Mouse (Mus musculus) kidney, embryonic 15.5 days (tissue): ENCODE measurements around the gene Gstm5. TPM values are rescaled to one million over a fixed set of nuclear protein-coding genes. Genes with fewer than 3 reads are reported as not detected.

ENCODE experiments used
- ATAC-seq: fragments of 200-750 bp; cut with Nextera tagmentation; replicated peaks from 2 replicates; pipeline ENCODE4 v1.8.0; 2017; ENCODE audit warnings: moderate TSS enrichment; ENCODE audit not compliant: low FRiP score
- H3K27ac ChIP-seq: fragments of 300-500 bp; sonication (generic); 2 replicates; pipeline ENCODE4 v1.5.1; 2015; ENCODE audit warnings: mild to moderate bottlenecking, inconsistent platforms
- H3K27me3 ChIP-seq: fragments of 300-500 bp; sonication (generic); 2 replicates; pipeline ENCODE4 v1.6.1; 2015; ENCODE audit warnings: inconsistent platforms
- H3K36me3 ChIP-seq: fragments of 300-500 bp; sonication (generic); 2 replicates; pipeline ENCODE4 v1.6.1; 2015; ENCODE audit warnings: inconsistent platforms
- H3K4me1 ChIP-seq: fragments of 300-500 bp; sonication (generic); 2 replicates; pipeline ENCODE4 v1.6.1; 2015; ENCODE audit warnings: inconsistent platforms
- H3K4me2 ChIP-seq: fragments of 300-500 bp; sonication (generic); 2 replicates; pipeline ENCODE4 v1.6.1; 2015; ENCODE audit warnings: moderate library complexity, mild to moderate bottlenecking, inconsistent platforms
- H3K4me3 ChIP-seq: fragments of 300-500 bp; sonication (generic); replicated peaks from 2 replicates; pipeline ENCODE4 v1.5.1; 2015; ENCODE audit warnings: mild to moderate bottlenecking, inconsistent platforms
- H3K9ac ChIP-seq: fragments of 300-500 bp; sonication (generic); 2 replicates; pipeline ENCODE4 v1.6.1; 2015; ENCODE audit warnings: mild to moderate bottlenecking, inconsistent platforms
- H3K9me3 ChIP-seq: fragments of 300-500 bp; sonication (generic); replicated peaks from 2 replicates; pipeline ENCODE4 v1.6.1; 2016; ENCODE audit warnings: inconsistent platforms
- WGBS: fragments of 180-500 bp; shearing (Covaris S2); methylation state at CpG from one replicate; pipeline ENCODE4 v1.1.7; 2015; ENCODE audit warnings: mixed read lengths; 5-methylcytosine and 5-hydroxymethylcytosine counted together
- polyA plus RNA-seq: library from polyadenylated mRNA; unstranded; fragments of >200 nt; fragmentation: Nextera tagmentation; extraction: Ambion mirVana; gene quantifications from 2 replicates; pipeline ENCODE4 v1.2.1, GENCODE M21; 2015

Gene Gstm5
- 162 and 169 TPM in 2 replicates for polyA plus RNA-seq

DNA sequence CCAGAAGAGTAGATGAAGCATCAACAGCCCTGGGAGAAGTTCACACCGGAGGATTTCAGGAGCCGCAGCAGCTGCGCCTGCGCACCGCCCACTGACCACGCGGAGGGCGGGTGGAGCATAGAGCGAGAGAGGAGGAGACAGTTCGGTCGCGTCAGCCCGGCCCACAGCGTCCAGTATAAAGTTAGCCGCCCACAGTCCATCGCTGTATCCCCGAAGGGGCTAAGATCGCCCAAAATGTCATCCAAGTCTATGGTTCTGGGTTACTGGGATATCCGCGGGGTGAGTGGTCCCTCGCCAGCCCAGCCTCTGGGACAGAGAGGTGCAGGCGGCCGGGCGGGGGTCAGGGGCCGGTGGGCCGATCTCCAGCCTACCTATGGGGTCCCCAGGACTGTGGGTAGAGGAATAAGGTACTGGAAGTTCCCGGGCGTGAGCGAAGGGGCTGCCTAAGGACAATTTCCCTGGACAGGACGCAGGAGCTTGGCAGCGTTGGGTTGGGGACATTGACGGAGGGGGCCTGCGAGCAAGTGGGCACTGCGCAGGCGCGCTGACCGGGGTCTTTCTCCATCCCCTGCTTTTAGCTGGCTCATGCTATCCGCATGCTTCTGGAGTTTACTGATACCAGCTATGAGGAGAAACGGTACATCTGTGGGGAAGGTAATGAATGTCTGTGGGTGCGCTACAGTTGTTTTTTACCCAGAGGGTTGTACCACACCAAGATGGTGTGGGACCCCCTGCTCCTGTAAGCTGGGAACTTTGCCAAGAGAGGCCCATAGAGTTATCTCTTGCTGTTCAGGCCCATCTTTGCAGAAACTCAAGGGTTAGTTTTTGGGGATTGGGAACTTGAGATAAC lies at the start of gene Gstm5:
Gene Gstm5 (plus strand): TSS at position 102 of the 850 bp plus-strand sequence.
- H3K4me3 ChIP-seq, result peak within 1 kb of the TSS; percentile 80
- H3K27me3 ChIP-seq, result no peaks in the 10 kb centered on the region
- H3K9ac ChIP-seq, result peak within 1 kb of the TSS; percentile 81
- H3K4me1 ChIP-seq, result peaks cover 10% of the 10 kb centered on the region
- ATAC-seq, result peak; percentile 96
- peak within 1 kb of the TSS; percentile 92 for H3K4me2 ChIP-seq
- WGBS, result 6% methylated on average over 40 of the region's 40 CpGs
- H3K36me3 ChIP-seq, result peaks cover 21% of the 10 kb centered on the region; the same call in 1 of the 2 replicates
- H3K27ac ChIP-seq, result peak within 1 kb of the TSS; percentile 82
- H3K9me3 ChIP-seq, result no peaks in the 10 kb centered on the region

DNA sequence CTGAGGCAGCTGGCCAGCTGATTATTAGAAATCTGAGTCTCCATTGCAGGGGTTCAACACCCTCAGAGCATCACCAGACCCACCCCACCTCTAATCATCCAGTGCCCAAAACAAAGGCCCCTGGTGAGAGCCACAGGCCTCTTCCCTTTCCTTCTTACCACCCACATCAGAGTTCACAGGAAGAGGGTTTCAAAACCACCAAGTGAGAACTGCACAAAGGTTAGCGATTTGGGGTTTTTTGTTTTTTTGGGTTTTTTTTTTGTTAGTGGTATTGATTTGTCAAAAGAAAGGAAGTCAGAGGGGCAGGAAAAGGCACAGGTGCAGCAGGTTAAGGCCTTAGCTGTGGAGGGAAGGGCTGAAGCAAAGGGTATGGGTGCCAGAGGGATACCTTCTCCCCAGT lies 49.4 kb upstream of the Gstm5 start:
- no peak overlapping the region for H3K4me3 ChIP-seq
- no peaks in the 10 kb centered on the region for H3K27me3 ChIP-seq
- H3K27ac ChIP-seq, result no peak overlapping the region
- H3K36me3 ChIP-seq, result no peaks in the 10 kb centered on the region
- H3K9ac ChIP-seq, result no peak overlapping the region
- no peak overlapping the region for H3K4me2 ChIP-seq
- WGBS, result 92% methylated on average over 1 of the region's 1 CpGs
- H3K9me3 ChIP-seq, result no peaks in the 10 kb centered on the region
- H3K4me1 ChIP-seq, result peaks cover 29% of the 10 kb centered on the region
- ATAC-seq, result no peak

- H3K27ac ChIP-seq, result no peak overlapping the region
- no peaks in the 10 kb centered on the region for H3K36me3 ChIP-seq
- H3K9ac ChIP-seq, result no peak overlapping the region
- 74% methylated on average over 3 of the region's 3 CpGs for WGBS
- H3K4me2 ChIP-seq, result no peak overlapping the region
- H3K9me3 ChIP-seq, result no peaks in the 10 kb centered on the region
- no peak overlapping the region for H3K4me3 ChIP-seq
- no peak for ATAC-seq
- peaks cover 2% of the 10 kb centered on the region; the same call in 1 of the 2 replicates for H3K27me3 ChIP-seq
- H3K4me1 ChIP-seq, result peaks cover 29% of the 10 kb centered on the region
Observed at GRCm38 (mm10) chr3:107846835-107847234, 48.8 kb upstream of the Gstm5 start.

- H3K9ac ChIP-seq, result no peak overlapping the region
- ATAC-seq, result no peak
- H3K27me3 ChIP-seq, result peaks cover 8% of the 10 kb centered on the region; the same call in 1 of the 2 replicates
- H3K27ac ChIP-seq, result no peak overlapping the region
- no peaks in the 10 kb centered on the region for H3K36me3 ChIP-seq
- no peaks in the 10 kb centered on the region for H3K9me3 ChIP-seq
- H3K4me1 ChIP-seq, result peaks cover 29% of the 10 kb centered on the region
- 56% methylated on average over 4 of the region's 4 CpGs for WGBS
- no peak overlapping the region for H3K4me2 ChIP-seq
- no peak overlapping the region for H3K4me3 ChIP-seq
Observed at GRCm38 (mm10) chr3:107848126-107848525, 47.5 kb upstream of the Gstm5 start.

GRCm38 (mm10) chr3:107849000-107849692 lies 46.5 kb upstream of the Gstm5 start:
- ATAC-seq, result no peak
- Histone ChIP-seq H3K27ac (no peak overlapping the region), H3K4me3 (no peak overlapping the region), H3K4me2 (no peak overlapping the region), H3K27me3 (peaks cover 8% of the 10 kb centered on the region; the same call in 1 of the 2 replicates), H3K4me1 (peaks cover 24% of the 10 kb centered on the region), H3K9me3 (no peaks in the 10 kb centered on the region), H3K36me3 (no peaks in the 10 kb centered on the region), H3K9ac (no peak overlapping the region)
- 64% methylated on average over 6 of the region's 6 CpGs for WGBS

- no peaks in the 10 kb centered on the region for H3K9me3 ChIP-seq
Observed at GRCm38 (mm10) chr3:107849693-107850031, 46.0 kb upstream of the Gstm5 start.

DNA sequence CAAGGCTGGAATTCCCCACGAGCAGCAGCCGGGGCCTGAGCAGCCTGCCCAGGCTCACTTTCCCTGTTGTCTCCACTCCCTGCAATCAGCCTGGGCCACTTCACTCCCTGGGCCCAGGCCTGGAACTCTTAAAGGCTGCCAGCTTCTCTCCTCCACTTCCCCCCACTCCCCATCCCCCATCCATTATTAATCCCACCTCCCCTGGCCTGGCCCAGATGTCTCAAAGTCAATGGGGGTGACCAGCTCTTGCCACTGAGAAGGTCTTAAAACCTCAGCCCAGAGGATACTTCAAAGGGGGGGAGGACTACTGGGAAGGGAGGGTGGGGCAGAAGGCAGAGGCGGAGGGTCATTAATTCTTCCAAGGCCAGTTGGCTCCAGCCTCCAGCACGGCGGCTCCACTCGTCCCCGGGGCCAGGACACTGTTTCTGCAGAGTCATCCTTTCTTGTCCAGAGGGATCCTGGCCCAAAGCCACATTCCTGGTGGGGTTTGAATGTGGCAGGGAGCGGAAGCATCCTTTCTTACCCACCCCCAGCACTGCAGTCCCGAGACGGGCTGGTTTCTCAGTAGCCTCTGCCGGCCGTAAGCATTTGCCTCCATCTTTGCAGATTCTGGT lies 45.1 kb upstream of the Gstm5 start:
- Histone ChIP-seq H3K9me3 (no peaks in the 10 kb centered on the region), H3K27ac (peak overlapping the region; percentile 47), H3K4me2 (peak overlapping the region; percentile 58), H3K4me3 (peak overlapping the region; percentile 19), H3K9ac (no peak overlapping the region), H3K4me1 (peaks cover 23% of the 10 kb centered on the region), H3K27me3 (peaks cover 8% of the 10 kb centered on the region; the same call in 1 of the 2 replicates), H3K36me3 (no peaks in the 10 kb centered on the region)
- 5% methylated on average over 12 of the region's 12 CpGs for WGBS
- ATAC-seq, result peak; percentile 86

More at GRCm38 (mm10) chr3:107849693-107850031, 46.0 kb upstream of the Gstm5 start:
- H3K27ac ChIP-seq, result no peak overlapping the region
- ATAC-seq, result no peak
- H3K36me3 ChIP-seq, result no peaks in the 10 kb centered on the region
- no peak overlapping the region for H3K4me3 ChIP-seq
- H3K27me3 ChIP-seq, result peaks cover 8% of the 10 kb centered on the region; the same call in 1 of the 2 replicates
- WGBS, result 51% methylated on average over 2 of the region's 2 CpGs
- no peak overlapping the region for H3K9ac ChIP-seq
- no peak overlapping the region for H3K4me2 ChIP-seq
- H3K4me1 ChIP-seq, result peaks cover 23% of the 10 kb centered on the region

DNA sequence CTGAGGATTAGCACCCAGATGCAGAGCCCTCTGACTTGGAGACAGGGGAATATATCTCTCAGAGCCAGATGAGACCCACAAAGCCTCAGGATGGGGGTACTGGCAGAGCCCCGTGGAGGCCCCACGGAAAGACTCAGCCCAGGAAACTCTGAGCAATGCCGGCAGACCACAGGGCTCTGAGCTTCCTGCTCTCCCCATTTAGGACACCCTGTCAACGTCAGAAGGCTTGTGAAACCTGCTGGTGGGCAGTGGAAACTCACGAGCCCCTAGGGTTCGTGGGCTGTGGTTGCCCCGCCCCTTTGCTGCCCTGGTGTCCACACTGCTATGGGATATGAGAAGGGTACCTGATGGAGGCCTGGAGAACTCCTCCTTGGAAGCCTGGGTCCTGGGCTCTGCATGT lies 42.8 kb upstream of the Gstm5 start:
- Histone ChIP-seq H3K4me1 (peaks cover 23% of the 10 kb centered on the region), H3K4me2 (no peak overlapping the region), H3K9me3 (no peaks in the 10 kb centered on the region), H3K36me3 (no peaks in the 10 kb centered on the region), H3K27ac (no peak overlapping the region), H3K27me3 (peaks cover 8% of the 10 kb centered on the region; the same call in 1 of the 2 replicates), H3K4me3 (no peak overlapping the region), H3K9ac (no peak overlapping the region)
- 51% methylated on average over 7 of the region's 7 CpGs for WGBS
- no peak for ATAC-seq

DNA sequence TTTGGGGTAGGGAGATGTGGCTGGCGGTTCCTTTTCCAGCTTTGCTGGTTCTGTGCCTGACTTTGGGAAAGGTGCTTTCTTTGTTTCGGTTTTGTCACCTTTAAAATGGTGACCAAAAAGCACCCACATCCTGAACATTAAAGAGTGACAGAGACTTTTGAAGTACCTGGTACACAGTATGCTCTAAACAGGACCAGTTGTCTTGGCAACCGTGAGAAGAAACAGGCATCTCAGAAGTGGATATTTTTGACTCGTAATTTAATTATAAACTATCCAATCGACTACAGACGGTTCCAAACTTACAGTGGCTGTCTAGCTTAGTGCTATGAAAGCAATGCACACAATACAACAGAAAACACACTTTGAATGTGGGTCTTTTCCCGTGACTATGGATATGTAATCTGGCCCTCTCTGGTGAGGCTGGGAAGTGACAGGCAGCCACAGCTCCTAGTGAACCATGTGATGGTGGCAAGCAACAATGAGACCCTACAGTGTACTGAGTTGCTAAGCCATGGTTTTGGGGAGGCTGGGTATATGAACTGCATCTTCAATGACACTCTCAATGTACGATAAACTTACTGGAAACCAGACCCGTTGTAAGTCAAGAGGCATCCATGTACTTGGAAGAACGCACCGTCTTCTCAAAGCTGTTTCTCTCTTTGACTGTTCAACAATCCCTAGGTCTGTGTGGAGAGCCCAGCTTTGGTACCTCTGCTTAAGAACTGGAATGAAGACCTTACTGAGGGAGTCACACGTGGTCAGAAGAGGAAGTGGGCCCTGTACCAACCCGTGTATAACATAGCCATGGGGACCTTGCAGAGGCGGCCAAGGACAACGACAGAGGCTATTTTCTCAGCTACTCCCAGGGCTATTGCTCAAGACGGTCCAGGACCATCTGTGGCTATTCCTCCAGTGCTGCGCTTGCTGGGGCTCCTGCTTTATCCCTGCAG lies 42.1 kb upstream of the Gstm5 start:
- Histone ChIP-seq H3K4me3 (no peak overlapping the region), H3K4me1 (peaks cover 23% of the 10 kb centered on the region), H3K9ac (no peak overlapping the region), H3K36me3 (no peaks in the 10 kb centered on the region), H3K27ac (no peak overlapping the region), H3K27me3 (peaks cover 8% of the 10 kb centered on the region; the same call in 1 of the 2 replicates), H3K9me3 (no peaks in the 10 kb centered on the region), H3K4me2 (no peak overlapping the region)
- no peak for ATAC-seq
- 87% methylated on average over 17 of the region's 17 CpGs for WGBS

DNA sequence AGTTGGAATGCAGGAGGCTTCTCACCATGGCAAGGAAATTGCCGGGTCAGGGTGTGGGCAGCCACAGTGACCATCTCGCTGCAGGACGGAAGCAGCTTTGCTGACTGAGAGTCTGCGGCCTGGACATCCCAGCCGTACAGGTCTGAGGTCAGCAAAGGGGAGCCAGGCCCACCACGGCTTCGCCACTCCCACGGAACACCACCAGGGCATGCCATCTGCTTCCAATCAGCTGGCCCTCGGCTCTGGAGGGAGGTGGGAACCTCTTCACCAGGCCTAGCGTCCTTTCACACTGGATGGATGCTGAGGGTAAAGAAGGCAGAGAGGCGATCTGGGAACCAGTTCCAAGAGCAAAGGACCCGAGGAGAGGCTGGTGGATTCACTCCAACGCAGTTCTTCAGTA lies 40.3 kb upstream of the Gstm5 start:
- no peak overlapping the region for H3K4me3 ChIP-seq
- peaks cover 8% of the 10 kb centered on the region for H3K4me1 ChIP-seq
- H3K9me3 ChIP-seq, result no peaks in the 10 kb centered on the region
- H3K4me2 ChIP-seq, result no peak overlapping the region
- 46% methylated on average over 13 of the region's 13 CpGs for WGBS
- H3K27ac ChIP-seq, result no peak overlapping the region
- peaks cover 8% of the 10 kb centered on the region; the same call in 1 of the 2 replicates for H3K27me3 ChIP-seq
- H3K36me3 ChIP-seq, result no peaks in the 10 kb centered on the region
- no peak overlapping the region for H3K9ac ChIP-seq
- ATAC-seq, result no peak

GRCm38 (mm10) chr3:107857646-107858045 lies 38.0 kb upstream of the Gstm5 start:
- no peak overlapping the region for H3K4me2 ChIP-seq
- no peaks in the 10 kb centered on the region for H3K9me3 ChIP-seq
- H3K36me3 ChIP-seq, result no peaks in the 10 kb centered on the region
- no peak overlapping the region for H3K4me3 ChIP-seq
- H3K27ac ChIP-seq, result no peak overlapping the region
- no peak overlapping the region for H3K9ac ChIP-seq
- no peaks in the 10 kb centered on the region for H3K4me1 ChIP-seq
- 0 out of 2 replicates have a peak, but pooled peaks cover under 1% of the 10 kb centered on the region for H3K27me3 ChIP-seq
- no peak for ATAC-seq
- WGBS, result 56% methylated on average over 6 of the region's 6 CpGs
